8 mouse cellular contexts compared by ENCODE assay signal in the genomic region with DNA sequence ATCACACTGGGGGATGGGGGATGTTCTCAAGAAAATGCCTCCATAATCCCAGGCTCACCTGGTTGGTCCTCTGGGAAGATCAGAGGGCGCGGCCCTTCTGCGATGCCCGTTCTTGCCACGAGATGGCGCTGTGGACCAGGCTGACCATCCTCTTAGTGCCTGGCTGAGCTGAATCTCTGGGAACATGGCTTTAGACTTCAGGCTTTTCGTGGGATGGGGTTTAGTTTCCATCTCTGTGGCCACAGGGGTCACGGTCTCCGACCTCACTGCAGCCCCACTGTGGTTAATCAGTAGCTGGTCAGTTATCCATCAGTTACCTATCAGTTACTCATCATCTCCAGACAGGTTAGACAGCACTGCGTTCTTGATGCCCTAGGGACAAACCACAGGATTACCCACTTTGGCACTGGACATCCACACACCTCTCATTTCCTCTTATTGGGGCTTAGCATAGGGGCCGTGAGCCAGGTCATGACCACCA.
A peak's percentile ranks its signal among the peaks of the same experiment; 100 is the strongest.
DNase-seq lines count a peak whose midpoint lies in the region; ATAC-seq and TF ChIP-seq lines count a peak whose summit lies in the region.

No protein-coding gene starts in this region.

- 7% methylated on average over 11 of the region's 11 CpGs for WGBS in hindbrain, postnatal 0 days

- no peaks in the 10 kb centered on the region for H3K27me3 ChIP-seq in hindbrain, postnatal 0 days (ENCODE audit: insufficient read depth, low read length)

- H3K36me3 ChIP-seq in hindbrain, postnatal 0 days (ENCODE audit: insufficient read depth, low read length), result no peaks in the 10 kb centered on the region

- H3K4me3 ChIP-seq in hindbrain, postnatal 0 days (ENCODE audit: low read length), result no peak overlapping the region

- H3K9me3 ChIP-seq in hindbrain, postnatal 0 days (ENCODE audit: low read length), result no peaks in the 10 kb centered on the region

- no peak overlapping the region for H3K4me2 ChIP-seq in hindbrain, postnatal 0 days (ENCODE audit: low read depth, low read length)

- H3K4me1 ChIP-seq in hindbrain, postnatal 0 days (ENCODE audit: insufficient read depth, low read length), result peaks cover 5% of the 10 kb centered on the region; the same call in 1 of the 2 replicates

- no peak overlapping the region for H3K9ac ChIP-seq in hindbrain, postnatal 0 days (replicated peaks; ENCODE audit: low read length)

- DNase-seq in cerebellum, postnatal 25 days, result peak; percentile 84 to 88
- peak; percentile 81 to 83 for DNase-seq in frontal cortex, postnatal 25 days (ENCODE audit: low spot score in 2 of 2)
- peak; percentile 87 for DNase-seq in hindbrain, postnatal 0 days (ENCODE audit: low spot score)
- DNase-seq in left cerebral cortex, adult 8-10 months (ENCODE audit: low spot score in 2 of 2), result peak; percentile 40 to 85
- peak; percentile 79 for DNase-seq in right cerebral cortex, postnatal 14 days
- peak; percentile 81 for DNase-seq in yolk sac, embryonic 10.5 days (ENCODE audit: low spot score)

- ATAC-seq in activated CD4-positive, CD25-positive, alpha-beta regulatory T cell, adult 4 months, result peak; percentile 54
- ATAC-seq in hindbrain, postnatal 0 days, result peak; percentile 61
- peak; percentile 67 for ATAC-seq in megakaryocyte, adult 5-6 weeks (ENCODE audit: poor library complexity, severe bottlenecking)

- TF ChIP-seq CTCF in hindbrain, postnatal 0 days (IDR thresholded peaks at IDR 0.05; ENCODE audit: low read depth), result peak; percentile 100

- H3K27ac ChIP-seq in hindbrain, postnatal 0 days, result no peak overlapping the region
